Mouse (Mus musculus) hematopoietic stem cell, adult 5-6 weeks (primary cell): Measurements from ENCODE around the gene Cldn7. TPM values are rescaled to one million over a fixed set of nuclear protein-coding genes. Genes with fewer than 3 reads are reported as not detected.
"Not testable (repeated sequence)": the region's sequence is repeated elsewhere in the genome, so short reads cannot be mapped to it uniquely, and the experiment has no call there.

Experiments
- ATAC-seq, 2 experiments: fragments of 125-278 bp in 1 of 2; replicated peaks in 1 of 2; 2 replicates each; pipeline ENCODE4 v1.8.0; 2016 to 2017; ENCODE audit warnings: inconsistent platforms in 2 of 2, mild to moderate bottlenecking in 2 of 2, moderate number of reproducible peaks in 2 of 2, low read depth in 1 of 2, moderate TSS enrichment in 1 of 2; ENCODE audit not compliant: low FRiP score in 2 of 2, poor library complexity in 2 of 2, severe bottlenecking in 2 of 2, insufficient read depth in 1 of 2, low TSS enrichment in 1 of 2
- total RNA-seq: library from RNA; stranded (forward); fragments of 172-1452, 232-1000 nt; gene quantifications from 2 replicates; pipeline ENCODE4 v1.2.3, GENCODE M21; 2017

Gene Cldn7
- total RNA-seq, 1 experiment from 2014 or later: 6.3 TPM

DNA sequence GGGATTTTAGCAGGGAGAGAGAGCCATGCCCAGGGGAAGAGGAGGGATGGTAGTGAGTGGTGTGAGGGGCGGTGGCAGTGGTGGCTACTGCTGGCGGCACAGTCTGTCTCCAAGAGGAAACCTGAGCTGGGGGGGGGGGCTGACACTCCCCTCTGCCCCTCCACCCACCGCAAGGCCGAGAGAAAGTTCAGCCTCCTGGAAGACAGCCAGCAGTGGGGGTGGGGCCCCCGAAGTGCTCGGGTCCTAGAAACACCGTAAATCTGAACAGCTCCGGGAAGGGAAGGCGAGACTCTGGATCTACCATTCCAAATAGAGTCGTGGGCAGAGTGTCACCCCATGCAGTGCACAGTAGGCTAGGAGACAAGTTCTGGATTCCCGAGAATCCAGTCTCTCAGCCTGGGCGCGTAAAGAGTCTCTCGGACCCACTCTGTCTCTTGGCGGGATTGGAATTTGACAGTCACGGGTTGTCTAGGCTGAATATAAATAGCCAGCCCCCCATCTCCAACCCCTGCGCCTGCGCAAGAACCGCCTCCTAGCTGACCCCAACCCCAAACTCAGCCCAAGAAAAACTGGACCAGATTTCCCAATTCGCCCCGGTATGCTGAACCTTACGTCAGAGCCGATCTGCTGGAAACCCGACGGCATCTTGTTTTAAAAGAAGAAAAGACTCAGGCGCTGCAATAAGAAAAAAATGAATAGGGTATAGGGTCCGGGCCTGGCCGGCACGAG is 17.1 kb upstream of the Cldn7 start:
- no peak for ATAC-seq

DNA sequence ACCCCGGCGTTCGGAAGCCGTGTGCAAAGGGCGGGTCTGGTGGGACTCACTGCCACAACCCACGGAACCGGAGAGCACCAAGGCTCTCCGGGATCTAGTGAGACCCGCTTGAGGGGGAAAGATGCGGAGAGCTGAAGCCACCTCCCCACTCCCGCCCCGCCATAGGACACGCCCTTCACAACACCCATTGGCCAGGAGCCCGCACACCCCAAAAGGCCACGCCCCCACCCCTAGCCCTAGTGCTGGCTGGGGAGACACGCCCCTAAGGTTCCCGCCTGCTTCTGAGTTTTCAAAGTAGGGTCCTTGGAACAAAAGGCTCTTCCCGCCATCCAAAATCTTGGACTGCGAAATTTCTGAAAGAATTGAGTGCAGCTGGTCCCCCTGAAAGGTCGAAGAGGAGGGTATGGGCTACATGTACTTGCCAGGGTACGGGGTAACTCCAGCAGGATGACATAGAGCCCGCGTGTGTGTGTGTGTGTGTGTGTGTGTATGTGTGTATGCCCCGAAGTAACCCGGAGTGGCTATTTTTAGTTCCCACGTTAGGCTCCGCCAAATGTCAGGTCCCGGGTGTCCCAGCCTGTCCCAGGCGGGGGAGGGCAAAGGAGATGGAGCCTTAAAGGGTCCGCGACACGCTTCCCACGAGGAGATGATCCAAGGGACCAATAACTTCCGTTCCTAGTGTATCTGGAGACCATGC is 16.4 kb upstream of the Cldn7 start, which contains the start of gene Slc2a4:
TSS of gene Slc2a4 (minus strand) at position 123 of the 697 bp plus-strand sequence.
- ATAC-seq: peak; percentile 87 to 90

DNA sequence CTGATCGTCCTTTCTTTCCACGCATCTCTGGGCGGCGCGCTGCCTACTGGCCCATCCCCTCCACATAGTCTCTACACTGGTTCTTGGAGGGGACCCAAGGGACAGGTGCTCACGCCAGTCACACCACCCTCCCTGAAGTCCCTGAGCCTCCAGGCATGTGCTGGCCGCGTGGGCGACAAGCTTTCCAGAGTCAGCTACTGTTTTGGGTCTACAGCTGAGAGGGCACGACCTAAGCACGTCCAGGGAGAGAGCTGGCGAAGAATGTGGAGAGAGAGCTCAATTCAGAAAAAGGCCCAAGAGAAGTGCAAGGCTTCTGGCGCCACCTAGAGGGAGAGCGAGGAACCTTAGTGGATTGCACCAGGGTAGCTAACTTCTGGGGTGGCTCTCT is 15.8 kb upstream of the Cldn7 start:
- ATAC-seq: peak; percentile 70 to 73

DNA sequence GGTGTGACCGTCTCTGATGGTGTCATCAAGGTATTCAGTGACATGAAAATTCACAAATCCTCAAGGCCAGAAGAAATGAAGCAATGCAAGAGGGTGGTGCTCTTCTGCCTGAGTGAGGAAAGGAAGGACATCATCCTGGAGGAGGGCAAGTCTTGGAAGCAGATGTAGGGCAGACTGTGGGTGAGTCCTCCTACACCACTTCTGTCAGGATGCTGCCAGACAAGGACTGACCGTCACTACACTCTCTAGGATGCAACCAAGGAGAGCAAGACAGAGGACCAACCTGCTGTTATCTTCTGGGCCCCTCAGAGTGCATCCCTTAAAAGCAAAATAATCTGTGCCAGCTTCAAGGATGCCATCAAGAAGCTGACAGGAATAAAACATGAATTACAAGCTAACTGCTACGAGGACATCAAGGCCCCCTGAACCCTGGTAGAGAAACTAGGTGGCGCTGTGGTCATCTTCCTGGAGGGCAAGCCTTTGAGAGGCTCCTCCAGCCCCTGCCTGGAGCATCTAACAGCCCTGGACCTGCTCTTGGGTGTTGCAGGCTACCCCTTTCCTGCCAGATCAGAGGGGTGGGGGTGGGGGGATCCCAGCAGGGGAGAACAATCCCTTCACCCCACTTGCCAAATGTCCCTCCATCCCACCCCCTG is 13.6 kb upstream of the Cldn7 start:
- no peak for ATAC-seq

DNA sequence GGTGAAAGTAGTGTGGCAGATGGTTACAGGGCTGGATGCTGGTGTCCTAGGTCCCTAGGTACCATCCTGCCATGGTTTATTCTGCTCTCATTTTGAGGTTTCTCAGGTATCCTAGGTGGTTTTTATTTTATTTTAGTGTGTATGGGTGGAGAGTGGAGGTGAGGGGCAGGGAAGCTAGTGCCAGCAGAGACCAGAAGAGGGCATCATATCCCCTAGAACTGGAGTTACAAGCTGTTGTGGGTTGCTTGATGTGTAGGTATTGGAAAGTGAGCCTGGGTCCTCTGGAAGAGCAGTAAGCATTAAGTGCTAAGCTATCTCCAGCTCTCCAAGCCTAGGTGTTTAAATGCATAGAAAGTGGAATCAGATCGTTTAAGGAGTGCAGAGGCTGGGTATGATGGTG is 12.3 kb upstream of the Cldn7 start:
- no peak for ATAC-seq

DNA sequence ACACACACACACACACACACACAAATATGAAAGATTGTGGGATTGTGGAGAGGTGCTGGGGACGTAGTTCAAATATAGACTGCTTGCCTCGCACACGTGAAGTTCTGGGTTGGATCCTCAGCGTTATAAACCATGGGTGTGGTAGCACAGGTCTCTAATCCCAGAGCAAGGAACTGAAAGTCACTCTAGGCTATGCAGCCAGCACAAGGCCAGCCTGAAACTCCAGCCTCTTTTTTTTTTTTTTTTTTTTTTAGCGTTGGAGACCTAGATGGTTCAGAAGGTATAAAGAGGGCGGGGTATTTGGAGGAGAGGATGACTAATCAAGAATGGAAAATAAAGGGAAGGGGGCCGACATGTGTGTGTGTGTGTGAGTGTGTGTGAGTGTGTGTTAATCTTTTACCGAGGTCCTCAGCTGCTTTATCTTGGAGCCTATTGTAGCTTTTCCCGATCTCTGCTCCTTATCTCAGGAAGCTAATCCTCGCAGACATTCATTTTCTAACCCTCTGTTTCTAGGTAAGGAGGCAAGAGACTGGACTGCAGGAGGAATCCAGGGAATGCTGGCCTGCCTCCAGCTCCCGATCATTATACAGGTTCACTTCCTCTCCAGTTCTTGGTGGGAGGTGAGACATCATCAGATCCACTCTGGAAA is 11.2 kb upstream of the Cldn7 start:
- ATAC-seq: no peak

DNA sequence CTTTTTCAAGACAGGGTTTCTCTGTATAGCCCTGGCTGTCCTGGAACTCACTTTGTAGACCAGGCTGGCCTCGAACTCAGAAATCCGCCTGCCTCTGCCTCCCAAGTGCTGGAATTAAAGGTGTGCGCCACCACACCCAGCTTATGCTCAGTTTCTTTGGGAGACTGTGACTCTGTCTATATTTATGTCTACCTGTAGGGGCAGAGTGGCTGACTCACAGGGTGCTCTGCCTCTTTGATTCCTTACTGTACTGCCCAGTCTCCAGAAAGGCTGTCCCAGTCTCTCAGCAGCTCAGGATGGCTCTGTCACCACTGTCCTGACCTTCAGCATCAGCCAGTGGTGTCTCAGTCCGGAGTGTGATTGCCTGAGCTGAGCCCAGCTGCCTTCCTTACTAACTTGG is 9.0 kb upstream of the Cldn7 start:
- not testable (repeated sequence) for ATAC-seq

DNA sequence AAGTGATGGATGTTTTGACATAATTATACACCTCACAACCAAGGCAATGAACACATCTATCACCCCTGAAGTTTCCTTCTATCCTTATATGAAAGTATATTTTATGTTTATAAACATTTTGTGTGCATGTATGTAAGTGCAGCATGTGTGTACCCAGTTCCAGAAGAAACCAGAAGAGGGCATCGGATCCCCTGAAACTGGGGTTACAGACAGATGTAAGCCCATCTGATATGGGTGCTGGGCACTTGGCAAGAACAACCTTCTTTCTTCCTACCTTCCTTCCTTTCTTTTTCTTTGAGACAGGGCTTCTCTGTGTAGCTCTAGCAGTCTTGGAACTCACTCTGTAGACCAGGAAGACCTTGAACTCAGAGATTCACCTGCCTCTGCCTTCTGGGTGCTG is 8.4 kb upstream of the Cldn7 start:
- ATAC-seq: no peak

DNA sequence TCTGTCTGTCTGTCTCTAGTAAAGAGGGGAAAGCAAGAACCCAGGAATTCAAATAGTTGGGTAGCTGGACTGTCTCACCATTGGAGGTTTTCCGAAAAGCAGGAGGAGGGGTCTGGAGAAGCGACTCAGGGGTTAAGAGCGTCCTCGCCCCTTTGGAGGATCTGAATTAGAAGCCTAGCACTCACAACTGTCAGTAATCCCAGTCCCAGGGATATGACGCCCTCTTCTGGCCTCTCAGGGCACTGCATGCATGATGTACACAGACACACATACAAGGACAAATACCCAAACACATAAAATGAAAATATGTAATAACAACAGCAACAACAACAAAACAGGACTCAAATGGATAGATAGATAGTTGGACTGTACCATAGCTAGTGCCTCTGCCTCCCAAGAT is 4.0 kb upstream of the Cldn7 start:
- no peak for ATAC-seq

DNA sequence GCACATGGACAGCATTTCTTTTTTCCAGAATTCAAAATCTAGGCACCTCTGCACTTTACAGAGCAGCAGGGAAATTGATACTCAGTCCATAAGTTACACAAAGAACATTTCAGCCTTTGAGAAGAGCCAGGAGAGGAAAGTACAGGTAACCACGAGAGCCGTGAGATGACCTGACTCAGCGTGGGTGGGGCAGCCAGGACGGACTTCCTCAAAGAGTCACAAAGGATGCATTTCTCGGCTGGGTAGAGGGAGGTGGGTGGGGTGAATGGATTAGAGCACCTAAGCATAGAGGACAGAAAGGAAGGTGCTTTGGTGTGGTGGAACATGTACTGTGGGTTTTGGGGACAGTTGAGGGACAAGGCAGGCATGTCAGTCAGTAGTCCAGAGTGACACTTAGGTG is 2.7 kb upstream of the Cldn7 start:
- ATAC-seq: no peak

DNA sequence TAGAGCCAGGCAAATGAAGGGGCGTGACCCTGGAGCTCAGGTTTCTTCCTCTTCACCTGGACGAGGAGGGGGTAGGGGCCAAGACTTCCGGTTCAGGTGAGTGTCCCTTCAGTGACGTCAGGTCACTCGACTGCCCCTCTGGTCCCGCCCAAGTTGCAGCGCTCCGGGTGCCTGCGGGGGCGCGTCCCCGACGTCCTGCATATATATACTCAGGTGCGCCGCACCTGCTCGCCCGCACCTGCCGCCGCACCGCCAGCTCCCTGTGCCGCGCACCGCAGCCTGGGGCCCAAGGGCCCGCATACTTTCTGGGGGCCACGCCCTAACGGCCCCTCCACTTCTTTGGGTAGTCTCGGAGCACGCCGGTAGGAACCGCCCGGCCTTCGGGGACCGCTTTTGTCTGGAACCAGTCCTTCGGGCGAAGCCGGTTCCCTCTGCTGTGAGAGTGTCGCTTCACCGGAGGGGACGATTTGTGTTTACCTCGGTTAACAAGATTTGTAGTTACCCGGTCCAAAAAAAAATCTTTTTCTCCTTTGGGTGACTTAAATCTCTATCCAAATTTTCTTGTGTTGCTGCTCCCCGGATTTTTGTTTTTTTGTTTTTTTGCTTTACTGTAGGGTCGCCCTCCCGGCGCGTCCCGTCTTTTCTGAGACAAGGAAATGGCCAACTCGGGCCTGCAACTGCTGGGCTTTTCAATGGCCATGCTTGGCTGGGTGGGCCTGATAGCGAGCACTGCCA is 859 bp downstream of the Cldn7 start:
- ATAC-seq: no peak

DNA sequence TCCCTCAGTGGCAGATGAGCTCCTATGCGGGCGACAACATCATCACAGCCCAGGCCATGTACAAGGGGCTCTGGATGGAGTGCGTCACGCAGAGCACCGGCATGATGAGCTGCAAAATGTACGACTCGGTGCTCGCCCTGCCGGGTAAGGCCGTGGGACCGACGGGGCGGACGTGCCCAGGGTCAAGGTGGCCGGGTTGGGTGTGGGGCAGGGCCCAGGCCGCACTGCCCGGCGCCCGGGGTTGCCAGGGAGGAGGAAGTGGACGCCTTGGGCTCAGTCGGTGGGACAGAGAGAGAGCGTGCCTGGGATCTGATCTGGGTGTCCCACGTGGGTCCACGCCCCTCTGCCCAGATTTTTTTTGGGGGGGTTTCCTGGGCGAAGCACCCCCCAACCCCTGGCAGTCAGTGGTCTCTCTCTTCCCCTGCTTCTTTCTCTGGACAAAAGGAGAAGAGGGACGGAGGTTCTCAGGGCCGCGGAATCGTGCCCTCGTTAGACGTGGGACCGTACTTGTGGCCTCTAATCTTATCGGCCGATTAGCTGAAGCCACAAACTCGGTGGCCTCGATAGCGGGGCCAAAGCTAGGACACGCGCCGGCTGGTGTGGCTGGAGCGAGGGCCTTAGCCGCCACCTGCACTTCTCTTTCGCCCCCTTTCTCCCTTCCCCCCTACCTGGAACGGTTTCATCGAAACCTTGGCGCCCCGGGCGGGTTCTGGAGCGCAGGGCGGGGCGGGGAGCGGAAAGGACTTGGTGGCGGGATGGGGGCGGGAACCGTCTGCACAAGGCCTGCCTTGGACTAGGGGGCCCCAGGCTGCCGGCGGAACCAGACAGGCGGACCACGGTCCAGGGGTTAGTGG is 1.7 kb downstream of the Cldn7 start:
- ATAC-seq: peak; percentile 36 to 40; a peak in 1 of 4 replicates

DNA sequence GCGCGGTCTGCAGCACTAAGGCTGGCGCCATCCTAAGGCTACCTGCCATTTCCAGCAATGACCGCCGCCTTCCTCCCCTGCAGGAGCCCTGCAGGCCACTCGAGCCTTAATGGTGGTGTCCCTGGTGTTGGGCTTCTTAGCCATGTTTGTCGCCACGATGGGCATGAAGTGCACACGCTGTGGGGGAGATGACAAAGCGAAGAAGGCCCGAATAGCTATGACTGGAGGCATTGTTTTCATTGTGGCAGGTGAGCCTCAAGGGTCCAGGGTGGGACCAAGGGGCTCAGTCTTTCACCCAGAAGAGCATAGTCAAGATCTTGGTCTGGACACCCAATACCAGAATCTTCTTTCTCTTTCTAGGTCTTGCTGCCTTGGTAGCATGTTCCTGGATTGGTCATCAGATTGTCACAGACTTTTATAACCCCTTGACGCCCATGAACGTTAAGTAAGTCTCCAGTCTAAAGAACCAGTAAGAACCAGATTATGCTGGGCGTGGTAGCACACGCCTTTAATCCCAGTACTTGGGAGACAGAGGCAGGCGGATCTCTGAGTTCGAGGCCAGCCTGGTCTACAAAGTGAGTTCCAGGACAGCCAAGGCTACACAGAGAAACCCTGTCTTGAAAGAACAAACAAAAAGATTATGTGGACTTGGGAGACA is 2.4 kb downstream of the Cldn7 start:
- no peak; a peak in 1 of 4 replicates for ATAC-seq

DNA sequence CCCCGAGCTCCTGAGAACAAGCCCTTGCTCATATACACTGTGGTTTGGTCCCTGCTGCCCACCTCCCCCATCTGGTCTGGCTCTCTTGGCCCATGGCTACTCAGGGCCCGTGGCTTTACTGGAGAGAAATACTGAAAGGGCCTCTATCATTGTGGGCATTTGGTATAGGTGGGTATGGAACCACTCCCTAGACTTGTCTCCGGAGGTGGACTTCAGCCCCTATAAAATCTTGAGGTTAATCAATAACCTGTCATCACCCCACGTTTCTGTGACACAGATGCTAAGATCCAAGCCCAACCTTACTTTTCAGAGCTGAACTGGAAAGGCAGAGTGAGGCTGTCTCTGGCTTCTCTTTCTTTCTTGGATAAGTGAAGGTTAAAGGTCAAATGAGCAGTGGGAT is 4.2 kb downstream of the Cldn7 start:
- no peak for ATAC-seq

DNA sequence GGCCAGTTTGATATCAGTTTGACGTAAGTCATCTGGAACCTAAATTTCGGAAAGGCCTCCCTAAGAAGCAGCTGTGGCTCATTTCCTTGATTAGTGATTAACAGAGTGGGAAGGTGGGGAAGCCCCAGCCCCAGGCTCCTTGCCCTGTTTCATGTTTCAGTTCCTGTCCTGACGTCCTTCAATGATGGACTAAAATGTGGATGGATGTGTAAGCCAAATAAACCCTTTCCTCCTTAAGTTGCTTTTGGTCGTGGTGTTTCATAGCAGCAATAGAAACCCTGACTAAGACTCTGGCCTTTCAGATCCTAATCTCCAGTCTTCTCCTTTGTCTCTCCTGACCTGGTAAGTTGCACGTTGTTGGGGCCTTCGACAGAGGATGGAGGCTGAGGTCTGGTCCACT is 5.6 kb downstream of the Cldn7 start:
- no peak for ATAC-seq

DNA sequence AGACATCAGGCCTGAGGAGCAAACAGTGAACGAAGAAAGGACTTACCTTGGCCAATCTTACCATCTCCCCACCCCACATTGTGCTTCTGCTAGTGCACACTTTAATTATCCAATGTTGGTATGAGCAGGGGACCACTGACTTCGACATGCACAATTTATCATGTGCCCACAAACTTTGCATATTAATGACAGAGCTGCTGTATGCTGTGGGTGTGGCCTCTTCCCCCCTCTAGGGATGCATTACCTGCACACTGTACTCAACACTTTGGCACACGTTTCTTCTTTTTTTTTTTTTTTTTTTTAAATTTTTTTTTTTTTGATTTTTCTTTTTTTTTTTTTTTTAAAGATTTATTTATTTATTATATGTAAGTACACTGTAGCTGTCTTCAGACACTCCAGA is 6.2 kb downstream of the Cldn7 start:
- no peak for ATAC-seq
